Mouse (Mus musculus) kidney, embryonic 15.5 days (tissue): ENCODE data around the gene 1700011L22Rik. TPM values are rescaled to one million over a fixed set of nuclear protein-coding genes. Genes with fewer than 3 reads are reported as not detected.

Source experiments
- ATAC-seq: fragments of 200-750 bp; cut with Nextera tagmentation; replicated peaks from 2 replicates; pipeline ENCODE4 v1.8.0; 2017; ENCODE audit warnings: moderate TSS enrichment; ENCODE audit not compliant: low FRiP score
- H3K27ac ChIP-seq: fragments of 300-500 bp; sonication (generic); 2 replicates; pipeline ENCODE4 v1.5.1; 2015; ENCODE audit warnings: mild to moderate bottlenecking, inconsistent platforms
- H3K27me3 ChIP-seq: fragments of 300-500 bp; sonication (generic); 2 replicates; pipeline ENCODE4 v1.6.1; 2015; ENCODE audit warnings: inconsistent platforms
- H3K36me3 ChIP-seq: fragments of 300-500 bp; sonication (generic); 2 replicates; pipeline ENCODE4 v1.6.1; 2015; ENCODE audit warnings: inconsistent platforms
- H3K4me1 ChIP-seq: fragments of 300-500 bp; sonication (generic); 2 replicates; pipeline ENCODE4 v1.6.1; 2015; ENCODE audit warnings: inconsistent platforms
- H3K4me2 ChIP-seq: fragments of 300-500 bp; sonication (generic); 2 replicates; pipeline ENCODE4 v1.6.1; 2015; ENCODE audit warnings: moderate library complexity, mild to moderate bottlenecking, inconsistent platforms
- H3K4me3 ChIP-seq: fragments of 300-500 bp; sonication (generic); replicated peaks from 2 replicates; pipeline ENCODE4 v1.5.1; 2015; ENCODE audit warnings: mild to moderate bottlenecking, inconsistent platforms
- H3K9ac ChIP-seq: fragments of 300-500 bp; sonication (generic); 2 replicates; pipeline ENCODE4 v1.6.1; 2015; ENCODE audit warnings: mild to moderate bottlenecking, inconsistent platforms
- H3K9me3 ChIP-seq: fragments of 300-500 bp; sonication (generic); replicated peaks from 2 replicates; pipeline ENCODE4 v1.6.1; 2016; ENCODE audit warnings: inconsistent platforms
- WGBS: fragments of 180-500 bp; shearing (Covaris S2); methylation state at CpG from one replicate; pipeline ENCODE4 v1.1.7; 2015; ENCODE audit warnings: mixed read lengths; 5-methylcytosine and 5-hydroxymethylcytosine counted together
- polyA plus RNA-seq: library from polyadenylated mRNA; unstranded; fragments of >200 nt; fragmentation: Nextera tagmentation; extraction: Ambion mirVana; gene quantifications from 2 replicates; pipeline ENCODE4 v1.2.1, GENCODE M21; 2015

The 1700011L22Rik gene
- polyA plus RNA-seq, 1 experiment from 2014 or later = not detected

- H3K4me2 ChIP-seq = no peak overlapping the region
- no peaks in the 10 kb centered on the region for H3K27me3 ChIP-seq
- no peak overlapping the region for H3K4me3 ChIP-seq
- ATAC-seq = no peak
- H3K9ac ChIP-seq = no peak overlapping the region
- no peaks in the 10 kb centered on the region for H3K9me3 ChIP-seq
- H3K4me1 ChIP-seq = no peaks in the 10 kb centered on the region
- 53% methylated on average over 6 of the region's 6 CpGs for whole genome bisulfite sequencing
- H3K27ac ChIP-seq = no peak overlapping the region
- peaks cover 19% of the 10 kb centered on the region for H3K36me3 ChIP-seq
Measured at GRCm38 (mm10) chr8:79281376-79281890, 33.1 kb upstream of the 1700011L22Rik start.

DNA sequence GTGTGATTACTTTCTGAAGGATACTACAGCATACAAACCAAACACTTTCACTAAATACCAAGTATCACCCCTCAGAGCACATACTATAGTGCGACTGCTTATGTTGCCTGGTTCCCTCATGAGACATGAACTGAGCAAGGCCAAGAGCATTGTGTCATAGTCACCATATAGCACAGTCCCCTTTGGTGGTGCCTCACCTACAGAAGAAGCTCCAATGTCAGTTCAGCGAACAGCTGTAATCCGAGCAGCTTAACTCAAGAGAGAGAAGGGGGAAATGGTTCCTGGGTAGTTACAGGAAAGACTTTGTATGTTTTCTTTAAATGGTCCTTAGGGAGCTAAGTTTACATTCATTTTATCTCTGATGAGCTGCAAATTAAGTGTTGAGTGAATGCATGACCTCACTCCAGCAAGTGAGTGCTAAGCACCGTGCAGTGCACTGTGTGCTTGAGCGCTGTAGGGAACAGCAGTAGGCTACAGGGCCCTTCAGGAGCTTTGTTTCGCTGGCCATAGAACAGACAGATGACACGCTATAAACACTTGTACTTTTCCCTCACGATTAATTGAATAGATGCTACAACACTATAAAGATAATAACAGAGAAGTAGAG is 29.0 kb upstream of the 1700011L22Rik start:
- WGBS = 65% methylated on average over 8 of the region's 8 CpGs
- Histone ChIP-seq H3K4me2 (no peak overlapping the region), H3K9me3 (no peaks in the 10 kb centered on the region), H3K9ac (no peak overlapping the region), H3K4me1 (no peaks in the 10 kb centered on the region), H3K27ac (no peak overlapping the region), H3K4me3 (no peak overlapping the region), H3K27me3 (no peaks in the 10 kb centered on the region), H3K36me3 (peaks cover 50% of the 10 kb centered on the region)
- ATAC-seq = no peak

GRCm38 (mm10) chr8:79274940-79275339 is 26.6 kb upstream of the 1700011L22Rik start:
- Histone ChIP-seq H3K9me3 (no peaks in the 10 kb centered on the region), H3K9ac (no peak overlapping the region), H3K4me1 (no peaks in the 10 kb centered on the region), H3K27ac (no peak overlapping the region), H3K36me3 (peaks cover 69% of the 10 kb centered on the region), H3K4me3 (no peak overlapping the region), H3K27me3 (no peaks in the 10 kb centered on the region), H3K4me2 (no peak overlapping the region)
- 93% methylated on average over 10 of the region's 10 CpGs for WGBS
- no peak for ATAC-seq

DNA sequence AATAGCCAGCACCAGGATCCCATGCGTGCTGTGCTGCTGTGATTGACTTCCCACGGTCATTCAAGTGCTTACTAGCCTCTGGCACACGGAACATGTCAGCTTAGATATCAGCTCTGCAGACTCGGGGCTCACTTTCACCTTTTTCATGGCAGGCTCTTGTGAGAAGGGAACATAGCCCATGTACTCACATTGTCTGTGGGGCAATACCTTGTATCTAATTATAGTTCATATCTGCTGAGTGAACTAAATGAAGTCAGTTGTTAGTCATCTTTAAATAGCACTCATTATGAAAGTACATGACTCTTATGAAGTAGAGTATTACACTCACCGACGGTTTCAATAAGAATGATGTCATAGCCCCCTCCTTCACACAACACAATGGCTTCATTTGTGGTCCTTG is 25.4 kb upstream of the 1700011L22Rik start:
- H3K27me3 ChIP-seq = no peaks in the 10 kb centered on the region
- no peak overlapping the region for H3K27ac ChIP-seq
- H3K4me3 ChIP-seq = no peak overlapping the region
- 91% methylated on average over 6 of the region's 6 CpGs for WGBS
- peaks cover 69% of the 10 kb centered on the region for H3K36me3 ChIP-seq
- no peak for ATAC-seq
- H3K9me3 ChIP-seq = no peaks in the 10 kb centered on the region
- no peak overlapping the region for H3K4me2 ChIP-seq
- H3K9ac ChIP-seq = no peak overlapping the region
- H3K4me1 ChIP-seq = no peaks in the 10 kb centered on the region

DNA sequence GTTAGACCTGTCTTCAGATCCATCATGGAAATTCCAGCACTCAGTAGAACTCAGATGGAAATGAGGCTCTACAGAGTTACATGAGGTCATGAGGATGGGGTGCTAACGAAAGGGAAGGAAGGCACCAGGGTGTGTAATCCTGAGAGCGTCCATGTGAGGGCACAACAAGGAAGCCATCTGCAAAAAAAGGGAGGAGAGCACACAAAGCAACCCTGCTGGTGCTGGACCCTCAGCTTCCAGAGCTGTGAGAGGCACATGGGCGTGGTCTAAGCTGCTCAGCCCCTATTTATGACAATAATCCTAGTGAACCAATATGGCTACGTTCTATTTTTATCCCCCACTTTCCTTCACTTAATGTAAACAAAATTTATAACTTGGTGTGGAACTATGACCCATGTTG is 24.3 kb upstream of the 1700011L22Rik start:
- Histone ChIP-seq H3K4me1 (no peaks in the 10 kb centered on the region), H3K9ac (no peak overlapping the region), H3K4me2 (no peak overlapping the region), H3K36me3 (peaks cover 77% of the 10 kb centered on the region), H3K27me3 (no peaks in the 10 kb centered on the region), H3K4me3 (no peak overlapping the region), H3K9me3 (no peaks in the 10 kb centered on the region), H3K27ac (no peak overlapping the region)
- ATAC-seq = no peak
- 81% methylated on average over 4 of the region's 4 CpGs for WGBS

DNA sequence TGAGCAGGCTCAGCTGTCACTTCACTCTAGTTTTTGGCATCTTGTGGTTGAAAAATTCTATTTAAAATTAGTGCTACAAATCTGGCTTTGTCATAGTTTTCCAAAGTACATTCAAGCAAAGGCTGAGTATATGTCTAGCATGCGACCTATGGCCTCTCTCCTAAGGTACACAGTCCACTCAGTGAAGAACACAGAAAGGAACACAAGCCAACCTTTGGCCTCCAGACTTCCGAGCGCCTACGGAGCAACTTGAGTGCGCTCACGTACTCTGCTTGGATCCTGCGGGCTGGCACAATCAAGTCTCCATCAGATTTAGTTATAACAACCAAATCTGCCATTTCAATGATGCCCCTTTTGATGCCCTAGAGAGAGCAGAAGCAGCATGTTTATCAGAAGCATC is 20.6 kb upstream of the 1700011L22Rik start:
- no peak for ATAC-seq
- H3K4me3 ChIP-seq = no peak overlapping the region
- H3K9ac ChIP-seq = no peak overlapping the region
- no peak overlapping the region for H3K27ac ChIP-seq
- 92% methylated on average over 7 of the region's 7 CpGs for WGBS
- H3K9me3 ChIP-seq = no peaks in the 10 kb centered on the region
- H3K36me3 ChIP-seq = peaks cover 65% of the 10 kb centered on the region
- H3K4me1 ChIP-seq = no peaks in the 10 kb centered on the region
- no peak overlapping the region for H3K4me2 ChIP-seq
- no peaks in the 10 kb centered on the region for H3K27me3 ChIP-seq

- H3K4me3 ChIP-seq = no peak overlapping the region
- H3K4me1 ChIP-seq = no peaks in the 10 kb centered on the region
- H3K9me3 ChIP-seq = no peaks in the 10 kb centered on the region; the same call in 1 of the 2 replicates
- no peak overlapping the region for H3K9ac ChIP-seq
- no peak overlapping the region for H3K27ac ChIP-seq
- ATAC-seq = no peak
- WGBS = 88% methylated on average over 5 of the region's 5 CpGs
- H3K4me2 ChIP-seq = no peak overlapping the region
- H3K36me3 ChIP-seq = peaks cover 1% of the 10 kb centered on the region; the same call in 1 of the 2 replicates
- no peaks in the 10 kb centered on the region for H3K27me3 ChIP-seq
Measured at GRCm38 (mm10) chr8:79261920-79262319, 13.6 kb upstream of the 1700011L22Rik start.

GRCm38 (mm10) chr8:79256076-79256705 is 7.8 kb upstream of the 1700011L22Rik start:
- Histone ChIP-seq H3K9ac (no peak overlapping the region), H3K4me2 (no peak overlapping the region), H3K27me3 (no peaks in the 10 kb centered on the region), H3K9me3 (no peaks in the 10 kb centered on the region), H3K36me3 (no peaks in the 10 kb centered on the region), H3K27ac (no peak overlapping the region), H3K4me3 (no peak overlapping the region), H3K4me1 (no peaks in the 10 kb centered on the region)
- ATAC-seq = no peak
- 74% methylated on average over 8 of the region's 8 CpGs for WGBS

- 91% methylated on average over 6 of the region's 6 CpGs for WGBS
- H3K9me3 ChIP-seq = no peaks in the 10 kb centered on the region
- no peak overlapping the region for H3K27ac ChIP-seq
- no peaks in the 10 kb centered on the region for H3K4me1 ChIP-seq
- H3K4me3 ChIP-seq = no peak overlapping the region
- H3K36me3 ChIP-seq = no peaks in the 10 kb centered on the region
- no peak overlapping the region for H3K9ac ChIP-seq
- no peak overlapping the region for H3K4me2 ChIP-seq
- H3K27me3 ChIP-seq = no peaks in the 10 kb centered on the region
- no peak for ATAC-seq
Measured at GRCm38 (mm10) chr8:79253742-79254141, 5.4 kb upstream of the 1700011L22Rik start.

DNA sequence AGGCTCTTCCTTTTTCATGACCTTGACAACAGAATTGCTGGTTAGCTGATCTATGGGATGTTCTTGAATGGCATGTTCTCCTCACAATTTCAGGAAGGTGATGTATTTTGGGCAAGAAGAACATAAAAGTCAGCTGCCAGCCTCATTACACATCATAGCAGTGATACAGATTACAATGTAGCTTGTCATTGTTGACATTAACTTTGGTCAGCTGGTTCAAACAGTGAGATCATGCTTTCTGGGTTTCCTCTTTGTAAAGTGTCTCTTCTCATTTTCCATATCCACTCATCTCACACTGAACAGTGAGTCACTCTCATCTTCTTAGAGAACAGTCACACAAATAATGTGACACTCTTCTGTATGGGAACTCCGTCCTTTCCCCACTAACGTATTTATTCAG is 4.9 kb downstream of the 1700011L22Rik start:
- no peak overlapping the region for H3K9ac ChIP-seq
- no peak overlapping the region for H3K4me2 ChIP-seq
- 80% methylated on average over 2 of the region's 2 CpGs for WGBS
- no peaks in the 10 kb centered on the region for H3K9me3 ChIP-seq
- no peaks in the 10 kb centered on the region for H3K27me3 ChIP-seq
- H3K4me1 ChIP-seq = no peaks in the 10 kb centered on the region
- H3K36me3 ChIP-seq = no peaks in the 10 kb centered on the region
- H3K27ac ChIP-seq = no peak overlapping the region
- ATAC-seq = no peak
- H3K4me3 ChIP-seq = no peak overlapping the region

- no peaks in the 10 kb centered on the region for H3K4me1 ChIP-seq
- H3K36me3 ChIP-seq = no peaks in the 10 kb centered on the region
- no peaks in the 10 kb centered on the region for H3K27me3 ChIP-seq
- H3K27ac ChIP-seq = no peak overlapping the region
- H3K9ac ChIP-seq = no peak overlapping the region
- WGBS = 67% methylated on average over 7 of the region's 7 CpGs
- no peak overlapping the region for H3K4me2 ChIP-seq
- no peak for ATAC-seq
- H3K4me3 ChIP-seq = no peak overlapping the region
- H3K9me3 ChIP-seq = no peaks in the 10 kb centered on the region
Measured at GRCm38 (mm10) chr8:79239996-79240395, 8.4 kb downstream of the 1700011L22Rik start.

GRCm38 (mm10) chr8:79239320-79239719 is 9.1 kb downstream of the 1700011L22Rik start:
- H3K4me2 ChIP-seq = no peak overlapping the region
- H3K4me1 ChIP-seq = no peaks in the 10 kb centered on the region
- H3K36me3 ChIP-seq = no peaks in the 10 kb centered on the region
- H3K9ac ChIP-seq = no peak overlapping the region
- H3K27ac ChIP-seq = no peak overlapping the region
- no peak for ATAC-seq
- H3K4me3 ChIP-seq = no peak overlapping the region
- no peaks in the 10 kb centered on the region for H3K27me3 ChIP-seq
- WGBS = 61% methylated on average over 3 of the region's 3 CpGs
- no peaks in the 10 kb centered on the region for H3K9me3 ChIP-seq
